Mouse (Mus musculus) heart, postnatal 0 days (tissue): Measurements from ENCODE around the gene Atg101.

Experiments used
- CTCF ChIP-seq: IDR thresholded peaks from 2 replicates; pipeline ENCODE4 v1.5.1; 2016; ENCODE audit warnings: antibody characterized with exemption, control low read depth, low read depth
- EP300 ChIP-seq: IDR thresholded peaks from 2 replicates; pipeline ENCODE4 v1.6.1; 2016; ENCODE audit warnings: antibody characterized with exemption, low read depth

DNA sequence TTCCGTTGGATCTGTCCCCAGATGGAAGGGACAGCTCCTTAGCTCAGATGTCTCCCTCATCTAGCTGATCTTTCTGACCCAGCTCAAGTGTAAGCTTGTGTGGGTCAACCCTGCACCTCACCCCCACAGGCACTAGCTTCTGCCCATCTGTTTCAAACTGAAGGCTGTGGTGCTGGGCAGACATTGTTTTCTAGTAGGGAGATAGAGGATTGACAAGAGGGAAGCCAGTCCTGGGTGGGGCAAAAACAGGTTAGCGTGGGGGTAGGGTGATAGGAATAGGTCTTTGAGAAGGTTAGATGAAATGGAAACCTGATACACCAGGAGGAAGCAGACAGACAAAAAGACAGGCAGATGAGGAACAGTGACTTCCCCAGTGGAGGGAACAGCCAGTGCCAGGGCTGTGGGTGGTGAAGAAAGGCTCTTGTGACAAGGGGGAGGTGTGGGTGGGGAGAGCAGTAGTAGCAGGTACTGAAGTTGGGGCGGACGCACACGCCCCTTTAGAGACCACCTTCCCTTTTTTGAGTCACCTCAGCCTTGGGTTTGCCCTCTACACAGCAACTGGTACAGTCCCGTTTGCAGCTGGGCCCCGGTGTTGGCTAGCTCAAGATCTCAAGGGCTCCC lies 28.1 kb upstream of the Atg101 start:
- TF ChIP-seq CTCF: no peak
- no peak for TF ChIP-seq EP300
